Mouse (Mus musculus): Measurements from ENCODE around the gene Btbd2.

The Btbd2 gene

DNA sequence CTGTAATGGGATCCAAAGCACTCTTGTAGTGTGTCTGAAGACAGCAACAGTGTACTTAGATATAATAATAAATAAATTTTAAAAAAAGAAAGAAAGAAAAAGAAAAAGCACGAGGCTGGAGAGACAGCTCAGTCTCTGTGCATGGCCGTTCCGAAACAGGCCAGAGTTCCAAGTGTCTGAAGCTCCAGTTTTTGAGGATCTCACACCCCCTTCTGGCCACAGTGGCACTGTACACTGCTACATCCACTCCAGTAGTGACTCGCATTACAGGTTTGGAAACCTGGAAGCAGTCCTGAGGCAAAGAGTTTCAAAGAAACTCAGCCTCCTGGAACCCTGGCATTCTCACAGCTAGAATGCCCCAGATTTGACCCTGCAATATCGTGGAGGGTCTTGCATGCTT lies 31.0 kb upstream of the Btbd2 start:
- DNase-seq (ENCODE audit: low spot score): peak; percentile 76

GRCm38 (mm10) chr10:80686617-80687016 lies 29.7 kb upstream of the Btbd2 start:
- DNase-seq (ENCODE audit: low spot score): no peak

- peak; percentile 82 for DNase-seq (ENCODE audit: low spot score)
Measured at GRCm38 (mm10) chr10:80684984-80685383, 28.1 kb upstream of the Btbd2 start.

DNA sequence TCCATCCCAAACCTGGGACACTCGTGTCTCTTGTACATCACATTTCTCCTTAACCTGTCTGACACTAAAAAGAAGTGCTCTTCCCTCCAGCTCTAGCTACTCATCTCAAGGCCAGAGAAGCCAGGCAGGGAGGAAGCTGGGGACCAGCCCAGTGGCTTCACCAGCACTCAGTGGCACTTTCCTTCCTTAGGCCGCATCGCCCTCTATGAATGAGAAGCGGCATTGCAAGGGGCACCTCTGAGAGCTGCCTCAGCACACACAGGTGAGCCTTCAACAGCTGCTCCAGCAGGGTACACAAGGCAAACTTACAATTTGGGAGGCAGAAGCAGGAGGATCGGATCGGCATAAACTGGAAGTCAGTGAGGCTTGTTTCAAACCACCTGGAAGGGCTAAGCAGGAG lies 27.3 kb upstream of the Btbd2 start:
- peak; percentile 79 for DNase-seq (ENCODE audit: low spot score)

DNA sequence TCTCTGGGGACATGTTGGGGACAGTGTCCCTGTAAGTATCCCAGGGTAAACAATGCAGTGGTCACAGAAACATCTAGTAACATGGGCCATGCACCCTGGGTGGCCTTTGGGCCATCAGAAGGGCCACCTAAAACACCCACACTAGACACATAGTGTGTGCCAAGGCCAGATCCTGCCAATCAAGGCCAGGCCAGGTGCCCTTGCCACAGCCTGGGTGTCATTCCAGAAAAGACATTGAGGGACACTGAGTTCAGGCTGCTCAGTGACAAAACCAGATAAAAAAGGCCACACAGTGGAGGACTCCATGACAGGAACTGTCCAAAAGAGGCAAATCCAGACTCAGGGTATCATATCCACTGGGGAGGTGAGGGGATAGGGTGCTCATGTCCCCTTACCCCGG lies 26.8 kb upstream of the Btbd2 start:
- no peak for DNase-seq (ENCODE audit: low spot score)

DNA sequence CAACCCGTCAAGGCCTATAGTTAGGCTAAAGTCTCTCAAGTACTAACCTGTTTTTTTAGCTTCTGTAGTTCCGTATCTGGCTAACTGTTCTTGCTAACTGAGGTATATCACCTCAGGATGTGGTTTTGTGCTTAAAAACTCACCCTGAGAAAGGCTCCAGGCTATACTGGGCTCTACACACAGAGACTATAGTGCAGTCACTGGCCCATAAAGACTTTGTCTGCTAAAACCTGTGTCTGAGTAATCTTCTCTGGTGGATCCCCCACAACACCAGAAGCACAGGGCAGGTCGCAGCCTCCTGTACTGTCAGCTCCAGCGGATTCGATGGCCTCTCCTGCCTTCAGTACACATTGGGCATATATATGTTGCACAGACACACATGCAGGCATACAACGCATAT lies 25.1 kb upstream of the Btbd2 start:
- DNase-seq (ENCODE audit: low spot score): no peak

DNA sequence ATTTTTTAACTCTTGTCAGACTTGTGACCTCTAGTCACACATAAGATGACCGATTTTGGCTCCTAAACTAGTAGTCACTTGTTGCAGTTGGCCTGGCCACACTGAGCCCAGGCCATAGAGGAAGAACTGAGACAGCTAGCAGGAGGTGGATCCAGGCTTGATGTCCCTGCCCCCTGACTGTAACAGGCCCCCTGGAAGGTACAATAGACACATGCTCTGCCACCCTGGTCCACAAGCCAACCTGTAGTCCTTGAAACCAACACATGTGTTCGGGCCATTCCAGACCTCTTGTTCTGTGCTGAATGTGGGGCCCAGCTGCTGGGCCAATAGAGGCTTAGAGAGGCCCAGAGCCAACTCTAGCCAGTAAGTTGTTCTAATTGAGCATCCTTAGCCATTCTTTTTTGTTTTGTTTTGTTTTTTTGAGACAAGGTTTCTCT lies 23.4 kb upstream of the Btbd2 start:
- no peak for DNase-seq (ENCODE audit: low spot score)

GRCm38 (mm10) chr10:80679556-80680259 lies 22.8 kb upstream of the Btbd2 start:
- DNase-seq (ENCODE audit: low spot score): no peak

- DNase-seq (ENCODE audit: low spot score): no peak
Measured at GRCm38 (mm10) chr10:80678601-80679377, 21.9 kb upstream of the Btbd2 start.

DNA sequence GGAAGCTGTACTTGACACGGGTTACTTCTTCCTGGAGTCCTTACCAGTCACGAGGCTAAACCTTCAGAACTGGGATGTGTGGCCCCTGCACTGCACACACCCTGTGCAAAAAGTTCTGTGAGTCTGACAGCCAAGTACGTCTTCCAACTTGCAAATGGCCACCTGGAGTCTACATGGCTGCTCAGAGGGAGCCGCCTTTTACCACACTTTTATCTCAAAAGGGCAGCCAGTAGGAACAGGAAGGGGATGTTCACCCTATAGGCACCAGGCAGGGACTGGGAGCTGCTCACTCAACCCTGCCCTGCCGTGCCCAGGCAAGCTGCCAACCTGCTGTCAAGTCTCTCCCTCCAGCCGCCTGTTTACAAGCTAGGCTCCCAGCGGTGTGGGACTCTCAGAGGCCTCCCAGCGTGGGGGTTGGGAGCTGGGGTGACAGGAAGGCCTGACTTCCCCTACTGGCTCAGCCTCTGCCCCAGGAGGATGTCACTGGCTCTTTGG lies 21.1 kb upstream of the Btbd2 start, which contains the start of gene Mknk2:
Mknk2 (minus strand) TSS at position 171 of the 495 bp plus-strand sequence.
- DNase-seq (ENCODE audit: low spot score): peak; percentile 84

DNA sequence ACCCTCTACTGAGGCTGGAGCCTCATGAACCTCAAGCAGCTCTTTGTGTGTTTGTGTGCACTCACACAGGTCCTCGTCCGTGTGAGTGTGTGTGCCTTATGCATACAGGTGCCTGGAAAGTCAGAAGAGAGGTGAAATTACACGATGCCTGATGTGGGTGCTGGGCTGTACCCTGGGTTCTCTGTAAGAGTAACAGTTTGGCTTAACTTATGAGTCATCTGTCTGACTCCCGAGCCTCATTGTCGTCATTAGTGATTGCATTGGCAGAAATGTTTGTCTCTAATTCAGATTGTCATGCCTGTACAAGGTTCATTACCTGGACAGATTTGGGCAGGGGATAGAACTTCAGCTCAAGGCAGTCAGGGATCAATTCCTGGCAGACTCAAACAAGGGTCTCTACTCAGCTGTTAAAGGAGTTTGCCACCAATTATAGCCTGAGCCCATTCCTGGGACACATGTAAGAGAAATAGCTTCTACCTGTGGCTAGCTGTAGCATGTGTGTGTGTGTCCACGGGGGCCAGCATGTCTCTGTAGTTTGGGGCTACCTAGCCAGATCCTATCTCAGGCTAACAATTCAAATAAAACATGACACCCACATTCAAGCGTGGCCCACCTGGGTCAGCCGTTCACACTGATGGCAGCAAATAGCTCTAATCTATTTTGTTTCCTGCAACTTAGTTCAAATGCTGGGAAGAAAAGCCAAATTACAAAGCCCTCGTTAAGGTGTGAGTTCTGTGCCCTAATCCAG lies 20.4 kb upstream of the Btbd2 start:
- DNase-seq (ENCODE audit: low spot score): peak; percentile 68

DNA sequence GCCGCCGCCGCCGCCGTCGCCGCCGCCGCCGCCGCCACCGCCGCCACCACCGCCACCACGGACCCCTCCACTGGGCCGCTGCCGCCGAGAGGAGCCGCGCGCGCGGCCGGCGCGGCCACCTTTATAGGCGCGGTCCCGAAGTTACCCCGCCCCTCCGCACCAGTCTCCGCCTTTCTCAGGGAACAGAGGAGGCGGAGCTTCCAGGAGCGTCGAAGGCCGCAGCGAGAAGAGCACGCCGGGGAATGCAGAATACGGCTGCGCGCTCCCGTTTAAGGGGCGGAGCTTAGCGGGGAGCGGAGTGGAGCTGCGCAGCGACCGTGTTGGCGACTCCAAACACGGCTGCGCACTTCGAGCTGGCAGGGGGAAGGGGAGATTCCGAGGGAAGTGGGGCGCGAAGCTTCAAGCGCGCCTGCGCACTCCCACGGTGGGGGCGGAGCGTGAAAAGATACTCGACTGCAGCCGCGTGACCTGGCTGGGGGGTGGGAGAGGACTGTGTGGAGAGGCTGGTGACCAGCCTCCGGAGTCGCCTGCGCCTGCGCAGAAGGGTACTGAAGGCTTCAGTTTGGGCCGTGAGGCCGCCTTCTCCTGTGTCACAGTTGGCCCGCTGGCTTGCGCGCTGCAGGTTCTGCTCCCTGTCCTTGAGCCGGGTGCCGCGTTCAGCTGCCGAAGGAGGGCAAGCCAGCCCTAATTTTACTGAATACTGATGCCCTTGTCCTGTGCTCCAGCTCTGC lies 19.5 kb upstream of the Btbd2 start:
- DNase-seq (ENCODE audit: low spot score): peak; percentile 99

- DNase-seq (ENCODE audit: low spot score): no peak
Measured at GRCm38 (mm10) chr10:80675405-80676197, 18.7 kb upstream of the Btbd2 start.

GRCm38 (mm10) chr10:80674851-80675404 lies 18.1 kb upstream of the Btbd2 start:
- DNase-seq (ENCODE audit: low spot score): no peak

- DNase-seq (ENCODE audit: low spot score): no peak
Measured at GRCm38 (mm10) chr10:80674161-80674711, 17.4 kb upstream of the Btbd2 start.

DNA sequence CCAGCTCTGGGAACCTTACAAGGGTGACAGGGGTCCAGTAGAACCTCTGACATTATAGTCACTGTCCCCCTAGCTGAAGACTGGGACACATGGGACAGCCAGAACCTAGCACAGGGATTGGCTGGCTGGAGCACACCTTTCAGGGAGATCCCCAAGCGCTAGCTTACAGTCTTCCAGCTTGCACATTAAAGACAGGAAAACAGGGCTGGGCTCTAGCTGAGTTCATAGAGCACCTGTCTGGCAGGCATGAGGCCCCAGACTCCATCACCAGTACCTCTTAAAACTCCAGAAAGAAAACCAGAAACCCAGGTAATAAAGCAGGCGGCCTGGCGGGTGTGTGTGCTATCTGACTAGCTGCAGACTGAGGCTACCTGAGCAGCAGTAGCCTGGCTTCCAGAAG lies 16.8 kb upstream of the Btbd2 start:
- DNase-seq (ENCODE audit: low spot score): no peak

- DNase-seq (ENCODE audit: low spot score): no peak
Measured at GRCm38 (mm10) chr10:80671936-80672690, 15.2 kb upstream of the Btbd2 start.

DNA sequence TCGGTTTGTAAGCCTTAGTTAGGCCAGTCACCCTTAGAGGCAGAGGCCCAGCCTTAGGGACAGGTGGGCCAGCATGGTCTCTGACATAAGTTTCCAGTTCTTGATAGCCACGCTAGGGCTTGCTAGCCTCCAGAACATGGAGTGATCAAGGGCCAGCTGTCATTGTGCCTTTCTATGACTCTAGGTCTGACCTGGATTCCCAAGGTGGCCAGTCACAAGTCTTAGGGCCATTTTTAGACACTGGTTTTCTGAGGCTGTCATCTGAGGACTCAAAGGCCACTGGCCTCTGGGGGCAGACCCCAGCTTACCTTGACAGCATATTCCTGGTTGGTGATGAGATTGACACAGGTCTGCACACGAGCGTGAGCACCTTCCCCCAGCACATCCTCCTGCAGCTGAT lies 14.4 kb upstream of the Btbd2 start:
- no peak for DNase-seq (ENCODE audit: low spot score)

DNA sequence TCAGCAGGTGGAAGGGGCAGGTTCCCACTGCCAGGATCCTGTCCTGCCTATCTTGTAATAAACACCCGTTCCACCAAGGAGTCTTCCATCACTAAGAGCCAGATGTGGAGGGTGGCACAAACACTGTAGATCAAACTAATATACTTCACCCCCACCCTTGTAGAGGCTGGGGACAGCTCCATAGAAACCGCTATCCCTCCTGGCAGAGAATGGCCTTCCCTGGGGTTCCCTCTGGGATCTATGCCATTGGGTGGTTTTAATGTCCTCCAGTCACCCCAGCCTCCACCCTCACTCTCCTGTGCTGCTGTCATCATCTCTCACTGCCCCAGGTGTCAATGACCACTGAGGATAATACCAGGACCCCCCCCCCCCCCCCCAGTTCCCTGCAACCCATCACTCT lies 13.7 kb upstream of the Btbd2 start:
- no peak for DNase-seq (ENCODE audit: low spot score)
